Mouse (Mus musculus) forebrain, embryonic 13.5 days (tissue): ENCODE results near the gene Aldh8a1. TPM values are rescaled to one million over a fixed set of nuclear protein-coding genes. Genes with fewer than 3 reads are reported as not detected.
A peak's percentile ranks its signal among the peaks of the same experiment; 100 is the strongest.

Source experiments
- ATAC-seq: fragments of 200-750 bp; cut with Nextera tagmentation; 2 replicates; pipeline ENCODE4 v1.8.0; 2017
- H3K27ac ChIP-seq: fragments of 300-500 bp; sonication (generic); 2 replicates; pipeline ENCODE4 v1.5.1; 2015; ENCODE audit warnings: inconsistent platforms, mild to moderate bottlenecking, moderate library complexity
- H3K27me3 ChIP-seq: fragments of 300-500 bp; sonication (generic); 2 replicates; pipeline ENCODE4 v1.6.1; 2015; ENCODE audit warnings: mild to moderate bottlenecking, inconsistent platforms
- H3K36me3 ChIP-seq: fragments of 300-500 bp; sonication (generic); 2 replicates; pipeline ENCODE4 v1.6.1; 2015; ENCODE audit warnings: mild to moderate bottlenecking, inconsistent platforms; ENCODE audit not compliant: poor library complexity, severe bottlenecking
- H3K4me1 ChIP-seq: fragments of 300-500 bp; sonication (generic); 2 replicates; pipeline ENCODE4 v1.6.1; 2015; ENCODE audit warnings: inconsistent platforms
- H3K4me2 ChIP-seq: fragments of 300-500 bp; sonication (generic); 2 replicates; pipeline ENCODE4 v1.6.1; 2015; ENCODE audit warnings: inconsistent platforms, mild to moderate bottlenecking, moderate library complexity
- H3K4me3 ChIP-seq: fragments of 300-500 bp; sonication (generic); 2 replicates; pipeline ENCODE4 v1.5.1; 2015; ENCODE audit warnings: mild to moderate bottlenecking, inconsistent platforms
- H3K9ac ChIP-seq: fragments of 300-500 bp; sonication (generic); 2 replicates; pipeline ENCODE4 v1.6.1; 2015; ENCODE audit warnings: mild to moderate bottlenecking, inconsistent platforms
- H3K9me3 ChIP-seq: fragments of 300-500 bp; sonication (generic); replicated peaks from 2 replicates; pipeline ENCODE4 v1.6.1; 2016; ENCODE audit warnings: inconsistent platforms
- WGBS: fragments of 180-500 bp; shearing (Covaris S2); methylation state at CpG from one replicate; pipeline ENCODE4 v1.1.7; 2015; 5-methylcytosine and 5-hydroxymethylcytosine counted together
- polyA plus RNA-seq: library from polyadenylated mRNA; unstranded; fragments of >200 nt; fragmentation: Nextera tagmentation; extraction: Ambion mirVana; gene quantifications from 2 replicates; pipeline ENCODE4 v1.2.1, GENCODE M21; 2015

Aldh8a1 gene
- polyA plus RNA-seq, 1 experiment from 2014 or later, result 0.06 TPM

- Histone ChIP-seq H3K4me3 (no peak overlapping the region), H3K36me3 (no peaks in the 10 kb centered on the region), H3K4me2 (no peak overlapping the region), H3K9ac (no peak overlapping the region), H3K27me3 (no peaks in the 10 kb centered on the region), H3K4me1 (no peaks in the 10 kb centered on the region), H3K27ac (no peak overlapping the region), H3K9me3 (no peaks in the 10 kb centered on the region)
- no peak for ATAC-seq
- WGBS, result 64% methylated on average over 4 of the region's 4 CpGs
Measured at GRCm38 (mm10) chr10:21401259-21401658, 24.2 kb downstream of the Aldh8a1 start.

- 93% methylated on average over 4 of the region's 4 CpGs for WGBS
- no peaks in the 10 kb centered on the region for H3K27me3 ChIP-seq
- no peaks in the 10 kb centered on the region for H3K4me1 ChIP-seq
- H3K9me3 ChIP-seq, result no peaks in the 10 kb centered on the region
- H3K4me2 ChIP-seq, result no peak overlapping the region
- ATAC-seq, result no peak
- no peak overlapping the region for H3K27ac ChIP-seq
- no peak overlapping the region for H3K4me3 ChIP-seq
- no peak overlapping the region for H3K9ac ChIP-seq
- H3K36me3 ChIP-seq, result no peaks in the 10 kb centered on the region
Measured at GRCm38 (mm10) chr10:21404822-21405221, 27.7 kb downstream of the Aldh8a1 start.

- H3K4me2 ChIP-seq, result no peak overlapping the region
Measured at GRCm38 (mm10) chr10:21405707-21406534, 28.8 kb downstream of the Aldh8a1 start.

GRCm38 (mm10) chr10:21410711-21411110, 33.6 kb downstream of the Aldh8a1 start:
- no peaks in the 10 kb centered on the region for H3K9me3 ChIP-seq
- H3K4me3 ChIP-seq, result no peak overlapping the region
- no peak for ATAC-seq
- 0 out of 2 replicates have a peak, but pooled peaks cover 3% of the 10 kb centered on the region for H3K4me1 ChIP-seq
- no peak overlapping the region for H3K9ac ChIP-seq
- H3K36me3 ChIP-seq, result no peaks in the 10 kb centered on the region
- H3K27me3 ChIP-seq, result no peaks in the 10 kb centered on the region
- WGBS, result 72% methylated on average over 5 of the region's 5 CpGs
- H3K4me2 ChIP-seq, result no peak overlapping the region
- H3K27ac ChIP-seq, result no peak overlapping the region

More at GRCm38 (mm10) chr10:21405707-21406534, 28.8 kb downstream of the Aldh8a1 start:
- Histone ChIP-seq H3K9me3 (no peaks in the 10 kb centered on the region), H3K36me3 (no peaks in the 10 kb centered on the region), H3K27me3 (no peaks in the 10 kb centered on the region), H3K4me3 (no peak overlapping the region), H3K27ac (no peak overlapping the region), H3K9ac (no peak overlapping the region), H3K4me1 (no peaks in the 10 kb centered on the region)
- WGBS, result 82% methylated on average over 11 of the region's 11 CpGs
- no peak for ATAC-seq

- ATAC-seq, result no peak
Measured at GRCm38 (mm10) chr10:21411621-21412205, 34.6 kb downstream of the Aldh8a1 start.

GRCm38 (mm10) chr10:21415031-21415430, 37.9 kb downstream of the Aldh8a1 start:
- Histone ChIP-seq H3K4me2 (no peak overlapping the region), H3K4me3 (no peak overlapping the region), H3K27ac (no peak overlapping the region), H3K27me3 (no peaks in the 10 kb centered on the region), H3K9me3 (no peaks in the 10 kb centered on the region), H3K9ac (no peak overlapping the region), H3K4me1 (0 out of 2 replicates have a peak, but pooled peaks cover 3% of the 10 kb centered on the region), H3K36me3 (no peaks in the 10 kb centered on the region)
- WGBS, result 84% methylated on average over 4 of the region's 4 CpGs
- no peak for ATAC-seq

More at GRCm38 (mm10) chr10:21411621-21412205, 34.6 kb downstream of the Aldh8a1 start:
- no peaks in the 10 kb centered on the region for H3K9me3 ChIP-seq
- 77% methylated on average over 6 of the region's 6 CpGs for WGBS
- H3K4me1 ChIP-seq, result 0 out of 2 replicates have a peak, but pooled peaks cover 3% of the 10 kb centered on the region
- H3K4me2 ChIP-seq, result no peak overlapping the region
- H3K36me3 ChIP-seq, result no peaks in the 10 kb centered on the region
- H3K4me3 ChIP-seq, result no peak overlapping the region
- no peak overlapping the region for H3K9ac ChIP-seq
- H3K27ac ChIP-seq, result no peak overlapping the region
- no peaks in the 10 kb centered on the region for H3K27me3 ChIP-seq

GRCm38 (mm10) chr10:21416184-21416583, 39.1 kb downstream of the Aldh8a1 start:
- Histone ChIP-seq H3K9me3 (no peaks in the 10 kb centered on the region), H3K27me3 (no peaks in the 10 kb centered on the region), H3K36me3 (no peaks in the 10 kb centered on the region), H3K4me3 (no peak overlapping the region), H3K4me1 (0 out of 2 replicates have a peak, but pooled peaks cover 3% of the 10 kb centered on the region), H3K4me2 (no peak overlapping the region), H3K9ac (no peak overlapping the region), H3K27ac (no peak overlapping the region)
- ATAC-seq, result no peak
- WGBS, result 94% methylated on average over 5 of the region's 5 CpGs

GRCm38 (mm10) chr10:21419188-21419587, 42.1 kb downstream of the Aldh8a1 start:
- H3K27me3 ChIP-seq, result no peaks in the 10 kb centered on the region
- whole genome bisulfite sequencing, result 88% methylated on average over 14 of the region's 14 CpGs

GRCm38 (mm10) chr10:21420457-21421424, 43.6 kb downstream of the Aldh8a1 start:
- no peak overlapping the region for H3K27ac ChIP-seq
- H3K4me2 ChIP-seq, result no peak overlapping the region
- no peaks in the 10 kb centered on the region for H3K27me3 ChIP-seq
- WGBS, result 76% methylated on average over 24 of the region's 24 CpGs
- H3K9ac ChIP-seq, result no peak overlapping the region
- H3K36me3 ChIP-seq, result no peaks in the 10 kb centered on the region
- peaks cover 3% of the 10 kb centered on the region; the same call in 1 of the 2 replicates for H3K4me1 ChIP-seq
- peak; percentile 50; the same call in 1 of the 2 replicates for ATAC-seq
- H3K4me3 ChIP-seq, result no peak overlapping the region
- H3K9me3 ChIP-seq, result no peaks in the 10 kb centered on the region

More at GRCm38 (mm10) chr10:21419188-21419587, 42.1 kb downstream of the Aldh8a1 start:
- no peaks in the 10 kb centered on the region for H3K36me3 ChIP-seq
- no peak overlapping the region for H3K4me2 ChIP-seq
- no peak overlapping the region for H3K4me3 ChIP-seq
- H3K27ac ChIP-seq, result no peak overlapping the region
- ATAC-seq, result no peak
- H3K9ac ChIP-seq, result no peak overlapping the region
- peaks cover 3% of the 10 kb centered on the region; the same call in 1 of the 2 replicates for H3K4me1 ChIP-seq
- H3K9me3 ChIP-seq, result no peaks in the 10 kb centered on the region

GRCm38 (mm10) chr10:21426515-21426914, 49.4 kb downstream of the Aldh8a1 start:
- 67% methylated on average over 3 of the region's 3 CpGs for WGBS

GRCm38 (mm10) chr10:21427996-21428395, 50.9 kb downstream of the Aldh8a1 start:
- H3K27ac ChIP-seq, result no peak overlapping the region
- H3K4me3 ChIP-seq, result no peak overlapping the region
- ATAC-seq, result no peak
- no peaks in the 10 kb centered on the region for H3K27me3 ChIP-seq
- peaks cover 11% of the 10 kb centered on the region; the same call in 1 of the 2 replicates for H3K4me1 ChIP-seq
- no peaks in the 10 kb centered on the region for H3K9me3 ChIP-seq
- H3K9ac ChIP-seq, result no peak overlapping the region
- 74% methylated on average over 6 of the region's 6 CpGs for WGBS
- no peak overlapping the region for H3K4me2 ChIP-seq
- H3K36me3 ChIP-seq, result no peaks in the 10 kb centered on the region

More at GRCm38 (mm10) chr10:21426515-21426914, 49.4 kb downstream of the Aldh8a1 start:
- Histone ChIP-seq H3K27ac (no peak overlapping the region), H3K4me2 (no peak overlapping the region), H3K4me1 (peaks cover 11% of the 10 kb centered on the region; the same call in 1 of the 2 replicates), H3K4me3 (no peak overlapping the region), H3K27me3 (no peaks in the 10 kb centered on the region), H3K9me3 (no peaks in the 10 kb centered on the region), H3K36me3 (no peaks in the 10 kb centered on the region), H3K9ac (no peak overlapping the region)
- ATAC-seq, result no peak
